Mouse (Mus musculus): ENCODE data around the gene Olfr1048.

GRCm38 (mm10) chr2:86231301-86231700 is 8.8 kb downstream of the Olfr1048 start, which contains the start of gene Olfr1047:
- TF ChIP-seq CHD2 (IDR thresholded peaks at IDR 0.05; ENCODE audit: low read length), result no peak
- TF ChIP-seq TAL1 (IDR thresholded peaks at IDR 0.05; ENCODE audit: low read length), result no peak
- no peak for TF ChIP-seq POLR2A (IDR thresholded peaks at IDR 0.05; ENCODE audit: control insufficient read depth in 1 of 2, insufficient read depth in 1 of 2, low read depth in 1 of 2, low read length in 2 of 2, poor library complexity in 1 of 2)
- TF ChIP-seq POLR2AphosphoS2 (IDR thresholded peaks at IDR 0.05; ENCODE audit: low read length), result no peak
- no peak for TF ChIP-seq HCFC1 (IDR thresholded peaks at IDR 0.05; ENCODE audit: low read depth, low read length)
